Mouse (Mus musculus): Measurements from ENCODE around the gene Gm49325. TPM values are rescaled to one million over a fixed set of nuclear protein-coding genes. Genes with fewer than 3 reads are reported as not detected.

The Gm49325 gene
- polyA plus RNA-seq, 1 experiment from 2014 or later: 7.1 TPM

DNA sequence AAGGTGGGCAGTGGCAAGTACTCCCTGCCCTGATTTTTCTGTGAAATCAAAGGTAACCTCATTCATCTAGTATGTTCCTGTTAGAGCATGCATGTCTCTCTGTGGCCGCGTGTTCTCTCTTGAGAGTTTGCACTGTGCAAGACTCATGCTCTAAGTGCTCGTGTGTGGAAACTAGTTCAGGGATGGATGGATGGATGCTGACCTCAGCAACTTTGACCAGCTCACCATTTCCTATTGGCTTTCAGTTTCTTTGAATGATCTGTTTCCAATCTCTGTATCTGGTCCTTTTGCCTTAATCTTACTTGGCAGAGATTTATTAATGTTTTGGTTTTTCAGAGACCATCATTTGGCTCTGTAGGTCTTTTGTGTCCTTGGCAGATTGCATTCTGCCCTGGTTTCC lies 23.2 kb downstream of the Gm49325 start:
- Histone ChIP-seq H3K4me1 (peaks cover 9% of the 10 kb centered on the region), H3K9me3 (no peaks in the 10 kb centered on the region), H3K4me2 (replicated peaks) (no peak overlapping the region), H3K36me3 (peaks cover 25% of the 10 kb centered on the region), H3K27ac (no peak overlapping the region), H3K9ac (no peak overlapping the region), H3K27me3 (no peaks in the 10 kb centered on the region), H3K4me3 (no peak overlapping the region)
- 87% methylated on average over 3 of the region's 3 CpGs for WGBS
- no peak for ATAC-seq (ENCODE audit: insufficient number of reproducible peaks, insufficient read depth, low FRiP score, low TSS enrichment)

DNA sequence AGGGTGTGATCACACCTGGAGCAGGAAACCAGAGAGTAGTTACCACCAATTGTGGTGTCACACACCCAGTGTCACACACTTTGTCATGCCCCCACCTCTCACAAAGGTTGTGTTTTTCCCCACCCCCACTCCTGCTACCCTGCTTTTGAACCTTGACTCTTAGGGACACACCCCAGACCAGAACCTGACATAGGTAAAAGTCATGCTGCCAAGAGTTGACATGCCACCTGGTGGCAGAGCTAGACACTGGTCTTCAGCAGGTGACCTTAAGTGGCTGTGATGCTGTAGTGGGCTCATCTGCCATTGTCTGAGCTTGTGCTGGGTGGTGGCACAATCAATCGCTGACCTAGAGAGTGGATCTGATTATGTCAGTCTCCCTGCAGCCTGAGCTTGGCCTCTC lies 24.0 kb downstream of the Gm49325 start:
- no peaks in the 10 kb centered on the region for H3K27me3 ChIP-seq
- no peak overlapping the region for H3K9ac ChIP-seq
- H3K36me3 ChIP-seq: peaks cover 30% of the 10 kb centered on the region
- H3K4me3 ChIP-seq: no peak overlapping the region
- H3K4me1 ChIP-seq: peaks cover under 1% of the 10 kb centered on the region
- no peak for ATAC-seq (ENCODE audit: insufficient number of reproducible peaks, insufficient read depth, low FRiP score, low TSS enrichment)
- H3K4me2 ChIP-seq (replicated peaks): no peak overlapping the region
- H3K27ac ChIP-seq: no peak overlapping the region
- WGBS: 85% methylated on average over 1 of the region's 1 CpGs
- no peaks in the 10 kb centered on the region for H3K9me3 ChIP-seq

DNA sequence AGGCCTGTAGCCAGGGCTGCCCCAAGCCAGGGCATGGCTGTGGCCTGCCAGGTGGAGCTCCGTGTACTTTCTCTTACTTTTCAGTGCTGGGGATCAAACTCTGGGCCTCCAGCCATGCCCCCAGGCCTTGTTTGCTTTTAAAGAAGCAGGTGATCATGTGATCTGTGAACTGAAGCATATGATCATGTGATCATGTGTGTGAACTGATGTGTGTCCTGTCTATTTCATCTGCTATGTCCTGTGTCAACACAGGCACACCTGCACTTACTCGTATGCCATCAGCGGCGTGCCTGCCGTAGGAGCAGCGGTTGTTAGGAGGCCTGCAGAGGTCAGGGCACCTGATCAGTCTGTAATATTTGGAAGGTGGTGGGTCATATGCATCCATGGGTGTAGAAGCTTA lies 28.0 kb downstream of the Gm49325 start:
- Histone ChIP-seq H3K27ac (no peak overlapping the region), H3K9ac (no peak overlapping the region), H3K36me3 (peaks cover 36% of the 10 kb centered on the region), H3K9me3 (no peaks in the 10 kb centered on the region), H3K27me3 (no peaks in the 10 kb centered on the region), H3K4me2 (replicated peaks) (no peak overlapping the region), H3K4me3 (no peak overlapping the region), H3K4me1 (no peaks in the 10 kb centered on the region)
- ATAC-seq (ENCODE audit: insufficient number of reproducible peaks, insufficient read depth, low FRiP score, low TSS enrichment): no peak
- 82% methylated on average over 6 of the region's 6 CpGs for WGBS

DNA sequence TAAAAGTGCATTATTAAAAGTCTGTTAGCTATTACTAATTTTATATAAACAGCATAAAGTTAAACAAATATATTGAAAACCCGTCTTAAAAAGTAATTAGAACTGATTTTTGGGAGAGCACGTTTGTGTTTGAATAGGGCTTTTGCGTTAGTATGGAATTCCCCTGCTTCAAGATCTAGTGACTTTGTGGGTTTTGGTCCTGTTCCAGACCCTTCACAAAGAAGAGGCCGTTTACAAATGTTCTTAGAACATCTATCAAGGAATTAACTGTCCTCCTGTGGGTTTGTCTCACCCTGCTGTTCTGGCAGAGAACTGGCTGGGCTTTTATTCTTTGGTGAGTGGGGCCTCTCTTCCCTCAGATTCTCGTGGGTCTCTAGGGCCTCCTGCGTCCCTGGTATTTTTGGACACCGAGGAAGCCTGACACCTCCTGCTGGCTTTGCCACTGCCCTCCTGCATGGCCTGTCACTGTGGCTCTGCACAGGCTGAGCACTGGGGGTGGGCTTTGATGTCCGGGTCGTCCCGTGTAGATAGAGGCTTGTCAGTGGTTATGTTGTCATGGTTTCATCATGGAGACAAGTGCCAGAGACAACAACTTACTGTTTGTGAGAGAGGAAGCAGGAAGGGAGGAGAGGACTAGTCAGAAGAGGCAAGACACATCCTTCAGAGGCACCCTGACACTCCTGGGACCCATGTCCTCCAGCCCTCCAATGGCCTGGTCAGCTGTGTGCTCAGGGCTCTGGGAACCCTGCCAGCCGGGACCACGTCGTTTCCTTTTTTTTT lies 28.6 kb downstream of the Gm49325 start:
- Histone ChIP-seq H3K9ac (no peak overlapping the region), H3K9me3 (no peaks in the 10 kb centered on the region), H3K4me2 (replicated peaks) (no peak overlapping the region), H3K27me3 (no peaks in the 10 kb centered on the region), H3K4me3 (no peak overlapping the region), H3K36me3 (peaks cover 36% of the 10 kb centered on the region), H3K4me1 (no peaks in the 10 kb centered on the region), H3K27ac (0 out of 2 replicates have a peak overlapping the region, but pooled peaks have one; percentile 36)
- 75% methylated on average over 13 of the region's 13 CpGs for WGBS
- no peak for ATAC-seq (ENCODE audit: insufficient number of reproducible peaks, insufficient read depth, low FRiP score, low TSS enrichment)

DNA sequence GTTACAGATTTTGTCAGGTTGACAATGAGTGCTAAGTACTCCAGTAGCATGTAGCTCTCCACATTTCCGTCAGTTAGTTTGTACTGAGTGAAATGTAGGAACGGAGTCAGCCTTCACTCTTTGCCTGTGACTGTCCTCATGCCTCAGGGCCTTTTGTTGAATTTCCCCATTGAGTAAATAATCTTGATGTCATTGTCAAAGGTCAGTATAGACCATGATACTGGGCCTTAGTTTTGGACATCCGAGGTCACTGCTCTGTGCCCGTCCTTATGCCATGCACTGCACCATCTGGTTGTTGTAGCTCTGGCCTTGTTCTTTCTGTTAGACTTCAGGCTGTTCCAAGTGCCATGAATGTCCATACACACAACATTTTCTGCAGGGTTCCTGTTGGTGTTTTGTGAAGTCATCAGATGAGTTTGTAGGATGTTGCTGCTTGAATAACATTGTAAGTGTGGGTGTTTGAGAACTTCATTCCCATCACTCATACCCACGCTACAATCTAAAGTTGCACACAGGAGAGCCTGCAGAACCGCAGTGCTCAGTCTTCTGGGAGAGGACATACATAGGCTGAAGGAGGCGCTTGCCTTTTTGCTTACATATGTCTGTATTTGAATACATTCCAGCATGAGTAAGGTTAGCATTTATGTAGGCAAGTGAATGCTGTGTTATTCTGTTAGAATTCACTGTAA lies 30.4 kb downstream of the Gm49325 start:
- no peak for ATAC-seq (ENCODE audit: insufficient number of reproducible peaks, insufficient read depth, low FRiP score, low TSS enrichment)
- Histone ChIP-seq H3K4me2 (replicated peaks) (no peak overlapping the region), H3K27me3 (no peaks in the 10 kb centered on the region), H3K9ac (no peak overlapping the region), H3K4me1 (no peaks in the 10 kb centered on the region), H3K36me3 (peaks cover 48% of the 10 kb centered on the region), H3K9me3 (no peaks in the 10 kb centered on the region), H3K4me3 (no peak overlapping the region), H3K27ac (no peak overlapping the region)
- 88% methylated on average over 7 of the region's 7 CpGs for WGBS

DNA sequence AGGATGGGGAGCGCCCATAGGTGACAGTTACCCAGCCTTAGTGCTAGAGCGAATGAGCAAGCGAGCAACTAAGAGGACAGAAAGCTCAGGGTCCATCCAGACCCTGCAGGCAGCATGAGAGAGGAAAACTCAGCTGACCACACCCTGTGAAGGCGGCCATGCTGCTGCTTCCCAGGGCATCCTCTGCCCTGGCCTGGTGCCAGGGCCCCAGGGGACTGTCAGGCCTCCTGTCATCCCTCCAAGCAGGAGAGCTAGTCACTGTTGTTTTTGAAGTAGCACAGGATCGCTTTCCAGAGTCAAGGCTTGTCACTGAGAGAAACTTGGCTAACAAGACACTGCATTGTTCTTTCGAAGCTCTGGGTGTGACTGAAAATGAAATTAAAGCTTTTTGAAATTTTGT lies 33.0 kb downstream of the Gm49325 start:
- no peak for ATAC-seq (ENCODE audit: insufficient number of reproducible peaks, insufficient read depth, low FRiP score, low TSS enrichment)
- 68% methylated on average over 6 of the region's 6 CpGs for WGBS
- Histone ChIP-seq H3K27me3 (no peaks in the 10 kb centered on the region), H3K27ac (no peak overlapping the region), H3K4me3 (no peak overlapping the region), H3K4me1 (no peaks in the 10 kb centered on the region), H3K4me2 (replicated peaks) (no peak overlapping the region), H3K36me3 (peaks cover 47% of the 10 kb centered on the region), H3K9ac (no peak overlapping the region), H3K9me3 (no peaks in the 10 kb centered on the region)

DNA sequence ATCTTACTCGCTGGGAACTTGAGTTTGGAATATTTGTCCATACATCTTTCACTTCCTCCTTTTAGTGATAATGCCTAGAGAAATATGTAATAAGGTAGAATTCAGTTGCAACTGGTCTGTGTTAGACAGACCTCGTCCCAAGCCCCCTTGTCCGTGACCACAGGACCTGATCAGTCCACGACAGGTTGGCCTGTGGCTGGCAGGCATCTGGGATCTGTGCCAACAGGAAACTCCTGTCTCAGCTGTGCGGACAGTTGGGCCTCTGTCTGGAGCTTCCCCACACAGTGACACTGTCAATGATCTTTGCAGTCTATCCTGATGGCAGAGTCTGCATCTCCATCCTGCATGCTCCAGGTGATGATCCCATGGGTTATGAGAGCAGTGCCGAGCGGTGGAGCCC lies 37.2 kb downstream of the Gm49325 start:
- H3K27ac ChIP-seq: no peak overlapping the region
- no peaks in the 10 kb centered on the region for H3K27me3 ChIP-seq
- H3K4me3 ChIP-seq: no peak overlapping the region
- no peaks in the 10 kb centered on the region for H3K9me3 ChIP-seq
- H3K36me3 ChIP-seq: peaks cover 70% of the 10 kb centered on the region
- no peaks in the 10 kb centered on the region for H3K4me1 ChIP-seq
- H3K4me2 ChIP-seq (replicated peaks): no peak overlapping the region
- ATAC-seq (ENCODE audit: insufficient number of reproducible peaks, insufficient read depth, low FRiP score, low TSS enrichment): no peak
- no peak overlapping the region for H3K9ac ChIP-seq
- WGBS: 90% methylated on average over 7 of the region's 7 CpGs

DNA sequence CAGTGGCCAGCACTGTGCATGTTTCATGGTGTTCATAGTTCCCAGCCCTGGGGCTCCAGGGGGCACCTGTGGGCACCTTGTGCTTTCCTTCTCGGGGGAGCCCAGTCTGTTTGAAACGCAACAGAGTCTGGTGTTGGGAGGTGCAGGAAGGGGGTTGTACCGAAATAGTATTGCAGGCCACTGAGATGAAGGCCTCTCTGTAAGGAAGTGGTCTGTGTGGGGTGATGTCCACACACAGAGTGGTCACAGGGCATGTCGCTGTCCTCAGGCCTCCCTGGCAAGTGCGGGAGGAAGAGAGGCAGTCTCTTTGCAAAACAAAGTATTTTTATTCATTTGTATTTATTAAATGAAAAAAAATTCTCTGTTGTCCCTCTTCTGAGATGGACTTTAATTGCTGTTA lies 39.6 kb downstream of the Gm49325 start:
- Histone ChIP-seq H3K27ac (no peak overlapping the region), H3K4me1 (no peaks in the 10 kb centered on the region), H3K4me3 (no peak overlapping the region), H3K9ac (no peak overlapping the region), H3K4me2 (replicated peaks) (no peak overlapping the region), H3K27me3 (no peaks in the 10 kb centered on the region), H3K36me3 (peaks cover 63% of the 10 kb centered on the region), H3K9me3 (no peaks in the 10 kb centered on the region)
- 93% methylated on average over 5 of the region's 5 CpGs for WGBS
- no peak for ATAC-seq (ENCODE audit: insufficient number of reproducible peaks, insufficient read depth, low FRiP score, low TSS enrichment)

DNA sequence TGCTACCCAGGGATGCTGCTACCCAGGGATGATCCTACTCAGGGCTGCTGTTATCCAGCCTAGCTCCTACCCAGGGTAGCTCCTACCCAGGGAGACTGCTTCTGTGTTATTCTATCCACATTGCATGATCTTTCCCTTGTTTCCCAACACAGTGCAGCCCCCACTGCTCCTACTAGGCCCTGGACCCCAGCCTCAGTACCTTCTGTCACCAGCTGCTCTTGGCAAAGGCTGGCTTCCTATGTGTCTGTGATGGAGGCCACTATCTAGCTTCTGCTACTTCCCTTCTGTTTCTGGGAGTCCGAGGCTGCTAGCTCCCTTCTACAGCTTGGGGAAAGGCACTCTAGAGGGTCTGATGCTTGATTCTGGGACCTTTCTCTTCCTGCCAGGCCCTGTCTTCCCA lies 41.5 kb downstream of the Gm49325 start:
- H3K4me2 ChIP-seq (replicated peaks): no peak overlapping the region
- H3K9ac ChIP-seq: no peak overlapping the region
- 80% methylated on average over 1 of the region's 1 CpGs for WGBS
- no peak overlapping the region for H3K4me3 ChIP-seq
- H3K27me3 ChIP-seq: no peaks in the 10 kb centered on the region
- H3K9me3 ChIP-seq: no peaks in the 10 kb centered on the region
- ATAC-seq (ENCODE audit: insufficient number of reproducible peaks, insufficient read depth, low FRiP score, low TSS enrichment): no peak
- H3K36me3 ChIP-seq: peaks cover 47% of the 10 kb centered on the region
- no peak overlapping the region for H3K27ac ChIP-seq
- H3K4me1 ChIP-seq: no peaks in the 10 kb centered on the region

DNA sequence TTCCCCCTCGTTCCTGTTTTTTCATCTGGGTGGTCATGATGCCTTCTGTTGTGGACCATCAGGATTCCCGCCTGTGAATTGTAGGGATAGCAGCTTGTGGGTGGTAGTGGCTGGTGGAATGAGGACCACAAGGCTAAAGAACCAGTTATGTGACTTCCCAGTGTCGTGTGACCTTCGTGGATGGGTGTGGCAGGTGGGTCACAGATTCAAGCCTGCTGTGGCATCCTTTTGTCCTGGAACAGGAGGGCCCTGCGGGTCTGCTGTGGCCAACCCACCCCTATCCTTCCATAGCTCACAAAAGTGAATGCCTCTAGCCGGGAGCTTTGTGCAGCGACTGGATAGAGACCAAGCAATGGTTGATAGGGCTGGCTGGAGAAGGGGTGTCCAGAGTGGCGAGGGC lies 41.9 kb downstream of the Gm49325 start:
- Histone ChIP-seq H3K4me1 (no peaks in the 10 kb centered on the region), H3K9me3 (no peaks in the 10 kb centered on the region), H3K27ac (no peak overlapping the region), H3K9ac (no peak overlapping the region), H3K4me2 (replicated peaks) (no peak overlapping the region), H3K4me3 (no peak overlapping the region), H3K36me3 (peaks cover 46% of the 10 kb centered on the region), H3K27me3 (no peaks in the 10 kb centered on the region)
- 82% methylated on average over 8 of the region's 8 CpGs for WGBS
- no peak for ATAC-seq (ENCODE audit: insufficient number of reproducible peaks, insufficient read depth, low FRiP score, low TSS enrichment)

DNA sequence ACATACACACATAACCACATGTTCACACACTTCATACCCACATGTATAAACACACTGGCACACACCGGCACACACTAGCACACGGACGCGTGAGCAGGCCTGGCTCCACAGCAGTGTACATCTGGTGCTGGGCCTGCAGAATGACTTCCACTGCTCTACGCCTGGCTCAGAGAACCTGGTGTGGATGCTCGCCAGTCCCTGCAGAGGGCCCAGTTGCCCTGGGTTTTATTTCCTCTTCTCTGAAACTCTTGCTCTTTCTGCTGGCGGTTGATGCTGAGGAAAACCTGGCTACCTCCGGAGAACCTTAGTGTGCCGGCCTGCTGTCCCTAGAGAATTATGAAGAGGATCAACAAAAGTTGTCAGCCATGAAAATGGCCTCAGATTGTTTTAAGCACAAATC lies 46.0 kb downstream of the Gm49325 start:
- no peaks in the 10 kb centered on the region for H3K9me3 ChIP-seq
- no peak overlapping the region for H3K4me3 ChIP-seq
- no peak overlapping the region for H3K27ac ChIP-seq
- H3K9ac ChIP-seq: no peak overlapping the region
- WGBS: 88% methylated on average over 9 of the region's 9 CpGs
- no peaks in the 10 kb centered on the region for H3K4me1 ChIP-seq
- H3K36me3 ChIP-seq: 0 out of 2 replicates have a peak, but pooled peaks cover 6% of the 10 kb centered on the region
- no peak for ATAC-seq (ENCODE audit: insufficient number of reproducible peaks, insufficient read depth, low FRiP score, low TSS enrichment)
- no peaks in the 10 kb centered on the region for H3K27me3 ChIP-seq
- H3K4me2 ChIP-seq (replicated peaks): no peak overlapping the region

DNA sequence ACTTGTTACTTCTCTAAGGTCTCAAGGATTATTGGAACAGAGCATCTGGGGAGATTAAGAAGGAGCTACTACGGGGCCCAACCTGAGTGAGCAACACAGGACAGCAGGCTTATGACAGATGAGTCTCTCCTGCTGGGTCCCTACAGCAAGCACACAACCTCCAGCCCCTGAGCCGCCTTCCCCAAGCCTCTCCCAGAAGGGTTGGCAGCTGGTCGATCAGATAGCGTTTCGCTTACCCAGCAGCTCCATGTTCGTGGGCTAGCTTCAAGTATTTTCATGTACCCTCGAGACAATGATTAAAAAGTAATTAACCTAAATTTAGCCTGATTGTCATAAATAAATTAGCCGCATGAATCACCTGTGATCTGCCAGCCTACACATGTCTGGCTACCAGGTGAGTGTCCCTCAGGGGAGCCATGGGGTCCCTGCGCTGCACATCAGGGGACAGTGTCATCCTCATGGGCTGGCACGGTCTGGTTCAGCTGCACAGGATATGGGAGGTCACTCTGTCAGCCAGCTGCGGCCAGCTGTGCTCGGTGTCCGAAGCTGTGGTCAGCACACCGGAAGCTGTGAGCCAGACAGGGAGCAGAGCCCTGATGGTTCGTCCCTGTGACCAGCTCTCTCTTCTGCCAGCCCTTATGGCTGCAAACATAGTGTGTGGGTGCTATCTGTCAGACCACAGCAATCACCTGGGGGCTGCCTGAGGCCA lies 52.4 kb downstream of the Gm49325 start:
- no peaks in the 10 kb centered on the region for H3K4me1 ChIP-seq
- no peak for ATAC-seq (ENCODE audit: insufficient number of reproducible peaks, insufficient read depth, low FRiP score, low TSS enrichment)

More for the DNA sequence above, 52.4 kb downstream of the Gm49325 start:
- Histone ChIP-seq H3K9me3 (no peaks in the 10 kb centered on the region), H3K9ac (no peak overlapping the region), H3K4me3 (no peak overlapping the region), H3K27me3 (no peaks in the 10 kb centered on the region), H3K4me2 (replicated peaks) (no peak overlapping the region), H3K36me3 (no peaks in the 10 kb centered on the region), H3K27ac (no peak overlapping the region)
- 66% methylated on average over 15 of the region's 15 CpGs for WGBS
